Mouse (Mus musculus): ENCODE results near the gene Pfkp. TPM values are rescaled to one million over a fixed set of nuclear protein-coding genes. Genes with fewer than 3 reads are reported as not detected.

The Pfkp gene
- polyA plus RNA-seq, 1 experiment, result 45.1 TPM

DNA sequence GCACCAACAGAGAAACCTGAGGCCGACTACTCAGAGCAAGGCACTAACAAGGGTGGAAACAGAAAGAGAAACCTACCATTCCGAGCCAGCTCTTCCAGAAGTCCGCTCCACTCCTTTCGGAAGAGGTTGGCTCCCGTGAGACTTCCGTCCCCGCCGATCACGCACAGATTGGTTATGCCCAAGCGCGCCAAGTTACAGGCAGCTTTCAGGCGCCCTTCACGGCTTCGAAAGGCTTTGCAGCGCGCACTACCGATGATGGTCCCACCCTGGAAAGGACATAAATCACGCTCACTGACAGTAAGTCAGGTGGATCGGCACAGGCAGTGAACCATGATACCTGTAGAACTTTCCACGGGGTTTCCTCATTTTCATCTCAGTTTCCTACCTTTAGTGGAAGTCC, 26.7 kb downstream of the Pfkp start:
- Histone ChIP-seq H3K27ac (ENCODE audit: insufficient read depth, low read length) (no peak overlapping the region), H3K36me3 (ENCODE audit: control insufficient read depth, insufficient read depth, low read length) (peaks cover 24% of the 10 kb centered on the region), H3K4me3 (ENCODE audit: extremely low read depth, insufficient read depth, insufficient read length) (no peak overlapping the region), H3K4me1 (ENCODE audit: control insufficient read depth, insufficient read depth, insufficient read length) (no peaks in the 10 kb centered on the region), H3K27me3 (ENCODE audit: control insufficient read depth, insufficient read depth, low read length) (no peaks in the 10 kb centered on the region)
- 94% methylated on average over 20 of the region's 20 CpGs for WGBS
- DNase-seq (ENCODE audit: low read depth in 1 of 2, low spot score in 2 of 2), result no peak
- TF ChIP-seq POLR2A (IDR thresholded peaks at IDR 0.05; ENCODE audit: low read depth, low read length) (no peak), CTCF (IDR thresholded peaks at IDR 0.05; ENCODE audit: extremely low read depth, insufficient read depth, insufficient read length, insufficient replicate concordance) (no peak)

DNA sequence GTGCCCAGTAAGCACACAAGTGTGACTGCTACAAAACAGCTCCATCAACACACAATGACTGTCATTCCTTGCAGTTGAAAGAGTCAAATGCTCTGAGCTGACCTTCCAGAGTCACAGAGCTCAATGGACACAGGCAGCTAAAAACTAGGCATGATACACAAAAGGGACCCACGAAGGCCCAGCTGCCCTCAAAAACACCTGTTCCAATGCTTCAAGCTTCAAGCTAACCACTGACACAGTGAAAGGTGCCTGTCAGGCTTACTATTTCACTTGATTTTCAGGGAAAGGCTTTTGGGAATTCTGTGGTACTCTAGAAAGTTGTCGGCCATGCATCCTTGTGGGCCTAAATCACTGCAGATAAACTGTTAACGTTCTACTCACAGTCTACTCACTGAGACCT, 28.3 kb downstream of the Pfkp start:
- WGBS, result 90% methylated on average over 3 of the region's 3 CpGs
- peaks cover 26% of the 10 kb centered on the region for H3K36me3 ChIP-seq (ENCODE audit: control insufficient read depth, insufficient read depth, low read length)
- DNase-seq (ENCODE audit: low read depth in 1 of 2, low spot score in 2 of 2), result no peak
- no peak for TF ChIP-seq POLR2A (IDR thresholded peaks at IDR 0.05; ENCODE audit: low read depth, low read length)
- no peak for TF ChIP-seq CTCF (IDR thresholded peaks at IDR 0.05; ENCODE audit: extremely low read depth, insufficient read depth, insufficient read length, insufficient replicate concordance)
- H3K4me1 ChIP-seq (ENCODE audit: control insufficient read depth, insufficient read depth, insufficient read length), result no peaks in the 10 kb centered on the region
- H3K4me3 ChIP-seq (ENCODE audit: extremely low read depth, insufficient read depth, insufficient read length), result no peak overlapping the region
- H3K27me3 ChIP-seq (ENCODE audit: control insufficient read depth, insufficient read depth, low read length), result no peaks in the 10 kb centered on the region
- H3K27ac ChIP-seq (ENCODE audit: insufficient read depth, low read length), result no peak overlapping the region

DNA sequence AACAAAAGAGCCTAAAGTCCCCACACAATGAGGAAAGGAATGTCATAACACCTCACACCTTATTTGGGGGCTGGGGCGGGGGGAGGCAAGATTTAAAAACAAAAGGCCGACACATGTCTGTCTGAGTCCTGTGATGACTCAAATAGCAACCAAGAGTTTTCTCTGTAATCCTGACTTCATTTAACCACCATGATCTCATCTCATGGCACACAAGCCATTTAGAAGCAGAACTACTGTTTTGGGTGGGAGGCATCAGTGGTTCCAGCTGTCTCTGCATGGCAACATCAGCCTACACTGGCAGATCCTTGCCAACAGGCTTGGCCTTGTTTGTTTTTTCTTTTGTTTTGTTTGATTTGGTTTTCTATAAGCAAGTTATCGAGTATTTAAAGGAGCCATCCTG, 29.9 kb downstream of the Pfkp start:
- peaks cover 27% of the 10 kb centered on the region for H3K36me3 ChIP-seq (ENCODE audit: control insufficient read depth, insufficient read depth, low read length)
- no peaks in the 10 kb centered on the region for H3K27me3 ChIP-seq (ENCODE audit: control insufficient read depth, insufficient read depth, low read length)
- DNase-seq (ENCODE audit: low read depth in 1 of 2, low spot score in 2 of 2), result no peak
- H3K4me1 ChIP-seq (ENCODE audit: control insufficient read depth, insufficient read depth, insufficient read length), result no peaks in the 10 kb centered on the region
- no peak overlapping the region for H3K27ac ChIP-seq (ENCODE audit: insufficient read depth, low read length)
- H3K4me3 ChIP-seq (ENCODE audit: extremely low read depth, insufficient read depth, insufficient read length), result no peak overlapping the region
- no peak for TF ChIP-seq CTCF (IDR thresholded peaks at IDR 0.05; ENCODE audit: extremely low read depth, insufficient read depth, insufficient read length, insufficient replicate concordance)
- TF ChIP-seq POLR2A (IDR thresholded peaks at IDR 0.05; ENCODE audit: low read depth, low read length), result no peak
- 89% methylated on average over 3 of the region's 3 CpGs for WGBS

DNA sequence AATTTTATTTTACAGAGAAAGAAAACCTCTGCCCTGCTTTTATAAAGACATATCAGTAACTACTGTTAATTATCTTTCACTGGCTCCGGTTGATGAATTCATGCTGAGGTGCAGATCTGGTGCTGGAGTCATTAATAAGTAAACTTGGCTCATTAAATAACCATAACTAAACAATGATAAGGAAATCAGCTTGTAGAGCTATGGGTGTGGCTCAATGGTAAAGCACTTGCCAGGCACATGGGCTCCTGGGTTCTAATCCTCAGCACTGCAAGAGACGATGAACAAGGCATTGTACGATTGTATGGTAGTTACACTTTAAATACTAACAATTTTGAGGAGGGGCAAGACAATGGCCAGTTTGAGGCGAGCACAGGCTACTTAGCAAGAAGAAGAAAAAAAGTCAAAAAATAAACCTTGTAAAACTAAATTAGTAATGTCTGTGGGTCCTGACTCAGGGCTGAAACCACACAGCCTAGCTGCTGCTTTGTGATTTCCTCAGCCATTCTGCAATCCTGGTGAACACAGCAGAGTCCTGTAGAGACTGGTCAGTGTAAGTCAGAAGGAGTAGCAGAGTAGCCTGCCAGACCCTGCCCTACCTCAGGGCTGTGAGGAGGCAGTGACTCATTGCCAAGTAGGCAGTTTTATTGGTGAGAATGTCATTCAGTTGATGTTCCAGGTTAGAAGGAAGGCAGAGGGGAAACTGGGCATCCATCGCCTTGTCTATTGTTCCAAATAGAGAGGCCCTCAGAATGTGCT, 34.7 kb downstream of the Pfkp start:
- no peak for DNase-seq (ENCODE audit: low read depth in 1 of 2, low spot score in 2 of 2)
- Histone ChIP-seq H3K36me3 (ENCODE audit: control insufficient read depth, insufficient read depth, low read length) (peaks cover 10% of the 10 kb centered on the region), H3K27me3 (ENCODE audit: control insufficient read depth, insufficient read depth, low read length) (no peaks in the 10 kb centered on the region), H3K4me3 (ENCODE audit: extremely low read depth, insufficient read depth, insufficient read length) (no peak overlapping the region), H3K27ac (ENCODE audit: insufficient read depth, low read length) (no peak overlapping the region), H3K4me1 (ENCODE audit: control insufficient read depth, insufficient read depth, insufficient read length) (no peaks in the 10 kb centered on the region)
- TF ChIP-seq CTCF (IDR thresholded peaks at IDR 0.05; ENCODE audit: extremely low read depth, insufficient read depth, insufficient read length, insufficient replicate concordance) (no peak), POLR2A (IDR thresholded peaks at IDR 0.05; ENCODE audit: low read depth, low read length) (no peak)
- 92% methylated on average over 5 of the region's 5 CpGs for WGBS

DNA sequence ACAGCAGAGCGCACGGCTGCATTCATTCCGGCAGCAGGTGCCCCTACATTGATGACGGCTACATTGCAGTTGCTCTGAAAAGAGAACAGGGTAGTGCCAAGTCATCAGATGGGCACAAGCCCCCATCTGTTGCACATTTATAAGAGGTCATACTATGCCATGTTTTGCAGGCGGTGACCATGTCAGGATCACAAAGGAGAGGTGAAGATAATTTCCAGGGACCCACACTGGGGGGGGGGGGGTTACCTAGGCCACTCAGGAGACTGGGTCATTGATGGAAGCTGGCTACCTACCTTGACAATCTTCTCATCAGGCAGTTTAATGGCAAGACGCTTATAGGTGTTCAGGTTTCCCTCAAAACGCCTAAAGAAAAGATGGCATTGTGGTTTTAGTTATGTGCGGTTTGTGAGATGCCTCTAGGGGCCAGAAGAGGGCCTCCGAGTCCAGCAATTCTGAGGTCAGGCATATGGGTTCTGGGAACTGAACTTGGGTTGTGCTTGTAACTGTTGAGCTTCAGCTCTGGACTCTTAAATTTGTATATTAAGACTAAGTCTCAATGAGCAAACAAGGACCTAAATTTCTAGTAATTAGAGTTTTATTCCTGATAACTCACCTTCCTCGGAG, 45.7 kb downstream of the Pfkp start:
- Histone ChIP-seq H3K27me3 (ENCODE audit: control insufficient read depth, insufficient read depth, low read length) (no peaks in the 10 kb centered on the region), H3K27ac (ENCODE audit: insufficient read depth, low read length) (no peak overlapping the region), H3K36me3 (ENCODE audit: control insufficient read depth, insufficient read depth, low read length) (peaks cover 15% of the 10 kb centered on the region), H3K4me1 (ENCODE audit: control insufficient read depth, insufficient read depth, insufficient read length) (no peaks in the 10 kb centered on the region), H3K4me3 (ENCODE audit: extremely low read depth, insufficient read depth, insufficient read length) (no peak overlapping the region)
- WGBS, result 90% methylated on average over 10 of the region's 10 CpGs
- TF ChIP-seq CTCF (IDR thresholded peaks at IDR 0.05; ENCODE audit: extremely low read depth, insufficient read depth, insufficient read length, insufficient replicate concordance) (no peak), POLR2A (IDR thresholded peaks at IDR 0.05; ENCODE audit: low read depth, low read length) (no peak)
- no peak for DNase-seq (ENCODE audit: low read depth in 1 of 2, low spot score in 2 of 2)

DNA sequence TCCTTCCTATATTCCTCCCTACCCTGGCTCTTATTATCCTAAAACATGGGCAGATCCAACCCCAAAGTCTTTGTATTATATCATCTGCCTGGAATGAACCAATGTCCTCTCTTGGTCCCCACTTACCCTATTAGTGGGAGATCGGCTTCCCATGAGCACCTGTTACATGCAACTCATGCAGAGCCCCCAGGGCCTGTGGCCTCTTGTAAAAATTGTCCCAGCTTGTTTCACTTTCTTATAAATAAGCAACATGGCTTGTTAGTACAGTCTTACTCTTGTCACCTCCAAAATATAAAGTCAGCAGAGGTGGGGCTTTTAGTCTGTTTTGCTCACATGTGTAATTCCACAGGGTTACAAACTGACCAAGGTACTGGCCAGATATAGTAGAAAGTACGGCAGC, 46.9 kb downstream of the Pfkp start:
- WGBS, result 96% methylated on average over 2 of the region's 2 CpGs
- peaks cover 20% of the 10 kb centered on the region for H3K36me3 ChIP-seq (ENCODE audit: control insufficient read depth, insufficient read depth, low read length)
- no peak for TF ChIP-seq CTCF (IDR thresholded peaks at IDR 0.05; ENCODE audit: extremely low read depth, insufficient read depth, insufficient read length, insufficient replicate concordance)
- no peak for TF ChIP-seq POLR2A (IDR thresholded peaks at IDR 0.05; ENCODE audit: low read depth, low read length)

DNA sequence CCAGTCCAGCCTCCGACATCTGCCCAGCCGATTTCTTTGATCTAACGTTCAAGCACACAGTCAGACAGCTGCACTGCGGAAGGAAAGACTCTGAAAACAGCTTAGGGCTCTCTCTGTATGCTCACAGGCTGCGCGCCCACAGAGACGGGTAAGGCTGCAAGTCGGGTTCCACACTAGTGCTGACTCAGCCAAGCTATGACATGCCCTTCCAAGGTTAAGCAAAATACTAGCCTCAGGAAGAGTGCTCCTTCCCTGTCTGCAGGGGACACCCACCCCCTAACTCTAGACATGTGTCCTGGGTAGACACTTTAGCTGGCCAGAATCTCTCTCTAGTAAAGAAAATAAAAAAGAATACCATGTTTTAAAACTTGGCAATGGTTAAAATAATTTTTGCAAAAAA, 48.0 kb downstream of the Pfkp start:
- no peak for DNase-seq (ENCODE audit: low read depth in 1 of 2, low spot score in 2 of 2)
- 94% methylated on average over 8 of the region's 8 CpGs for WGBS
- Histone ChIP-seq H3K27me3 (ENCODE audit: control insufficient read depth, insufficient read depth, low read length) (no peaks in the 10 kb centered on the region), H3K4me1 (ENCODE audit: control insufficient read depth, insufficient read depth, insufficient read length) (no peaks in the 10 kb centered on the region), H3K4me3 (ENCODE audit: extremely low read depth, insufficient read depth, insufficient read length) (no peak overlapping the region), H3K36me3 (ENCODE audit: control insufficient read depth, insufficient read depth, low read length) (peaks cover 22% of the 10 kb centered on the region), H3K27ac (ENCODE audit: insufficient read depth, low read length) (no peak overlapping the region)
- TF ChIP-seq CTCF (IDR thresholded peaks at IDR 0.05; ENCODE audit: extremely low read depth, insufficient read depth, insufficient read length, insufficient replicate concordance), result no peak
- no peak for TF ChIP-seq POLR2A (IDR thresholded peaks at IDR 0.05; ENCODE audit: low read depth, low read length)

More for the DNA sequence above, 46.9 kb downstream of the Pfkp start:
- Histone ChIP-seq H3K4me1 (ENCODE audit: control insufficient read depth, insufficient read depth, insufficient read length) (no peaks in the 10 kb centered on the region), H3K4me3 (ENCODE audit: extremely low read depth, insufficient read depth, insufficient read length) (no peak overlapping the region), H3K27ac (ENCODE audit: insufficient read depth, low read length) (no peak overlapping the region), H3K27me3 (ENCODE audit: control insufficient read depth, insufficient read depth, low read length) (no peaks in the 10 kb centered on the region)
- no peak for DNase-seq (ENCODE audit: low read depth in 1 of 2, low spot score in 2 of 2)

All from spleen, adult 2 months (tissue).